ENCODE assay signal across 10 mouse cellular contexts in the genomic region with DNA sequence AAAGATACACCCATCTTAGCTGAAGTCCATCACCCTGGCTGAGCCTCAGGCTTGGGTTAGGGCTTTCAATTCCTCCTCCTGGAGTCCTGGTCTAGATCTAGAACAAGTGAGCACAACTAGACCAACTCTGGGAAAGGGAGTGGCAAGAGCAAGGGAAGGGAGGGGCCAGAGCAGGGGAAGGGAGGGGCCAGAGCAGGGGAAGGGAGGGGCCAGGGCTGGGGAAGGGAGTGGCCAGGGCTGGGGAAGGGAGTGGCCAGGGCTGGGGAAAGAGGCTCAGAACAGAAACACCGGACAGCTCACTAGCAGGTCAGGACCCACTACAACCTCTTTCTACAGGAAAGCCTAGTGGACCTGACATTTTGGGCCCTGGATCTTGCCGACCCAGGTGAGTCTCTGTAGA. TPM values are rescaled to one million over a fixed set of nuclear protein-coding genes. Genes with fewer than 3 reads are reported as not detected.
DNase-seq lines count a peak whose midpoint lies in the region; ATAC-seq and TF ChIP-seq lines count a peak whose summit lies in the region.
"Had no signal": no experiment of that assay in that cellular context is flagged by ENCODE, and none has a peak within 500 bp of the region (broad histone marks: within the 10 kb centered on the region; RNA-seq: fewer than 3 reads in every experiment).

No protein-coding gene starts in this region.

- WGBS in heart, postnatal 0 days = 28% methylated on average over 2 of the region's 2 CpGs
- WGBS in intestine, embryonic 14.5 days = 41% methylated on average over 2 of the region's 2 CpGs
- 62% methylated on average over 2 of the region's 2 CpGs for WGBS in midbrain, embryonic 16.5 days

- no peak for DNase-seq in heart, postnatal 0 days (ENCODE audit: low spot score)
- no peak for DNase-seq in heart, adult 18-20 months
- DNase-seq in ES-CJ7 (ENCODE audit: low read depth, low spot score) = peak; percentile 71
- DNase-seq in intestine, embryonic 14.5 days (ENCODE audit: low spot score) = no peak
- no peak for DNase-seq in right cerebral cortex, postnatal 14 days
- DNase-seq in layer of hippocampus, adult 9-10 months (ENCODE audit: low spot score) = no peak

- H3K4me1 ChIP-seq in heart, postnatal 0 days (ENCODE audit: control insufficient read depth, insufficient read depth) = no peaks in the 10 kb centered on the region
- H3K4me1 ChIP-seq in intestine, embryonic 14.5 days (replicated peaks; ENCODE audit: control insufficient read depth, insufficient read depth, low read length) = no peaks in the 10 kb centered on the region
- H3K4me1 ChIP-seq in midbrain, embryonic 16.5 days (ENCODE audit: control insufficient read depth, insufficient read depth, low read length) = peaks cover 18% of the 10 kb centered on the region

- no peaks in the 10 kb centered on the region for H3K36me3 ChIP-seq in heart, postnatal 0 days (replicated peaks; ENCODE audit: control insufficient read depth, insufficient read depth, low read length)
- no peaks in the 10 kb centered on the region for H3K36me3 ChIP-seq in intestine, embryonic 14.5 days (ENCODE audit: control insufficient read depth, insufficient read depth, low read length)
- H3K36me3 ChIP-seq in midbrain, embryonic 16.5 days (ENCODE audit: control insufficient read depth, insufficient read depth, low read length) = no peaks in the 10 kb centered on the region
- H3K36me3 ChIP-seq: midbrain, embryonic 10.5 days had no signal

- no peak overlapping the region for H3K27ac ChIP-seq in heart, postnatal 0 days (ENCODE audit: low read depth)
- no peak overlapping the region for H3K27ac ChIP-seq in intestine, embryonic 14.5 days (ENCODE audit: low read depth)
- H3K27ac ChIP-seq in midbrain, embryonic 16.5 days (ENCODE audit: low read length) = no peak overlapping the region
- H3K27ac ChIP-seq: midbrain, embryonic 10.5 days had no signal

- H3K27me3 ChIP-seq in heart, postnatal 0 days (ENCODE audit: control insufficient read depth, insufficient read depth, low read length) = peaks cover 3% of the 10 kb centered on the region; the same call in 1 of the 2 replicates
- H3K27me3 ChIP-seq in intestine, embryonic 14.5 days (replicated peaks; ENCODE audit: control insufficient read depth, insufficient read depth, low read length) = no peaks in the 10 kb centered on the region
- no peaks in the 10 kb centered on the region for H3K27me3 ChIP-seq in midbrain, embryonic 16.5 days (ENCODE audit: control insufficient read depth, insufficient read depth, low read depth, low read length)

- TF ChIP-seq CTCF in heart, postnatal 0 days (IDR thresholded peaks at IDR 0.05; ENCODE audit: low read depth) = no peak

- no peaks in the 10 kb centered on the region for H3K9me3 ChIP-seq in heart, postnatal 0 days (replicated peaks; ENCODE audit: control insufficient read depth, low read length)
- H3K9me3 ChIP-seq in intestine, embryonic 14.5 days (ENCODE audit: control insufficient read depth, low read length) = no peaks in the 10 kb centered on the region
- no peaks in the 10 kb centered on the region for H3K9me3 ChIP-seq in midbrain, embryonic 16.5 days (replicated peaks; ENCODE audit: control insufficient read depth, low read length, poor library complexity, severe bottlenecking)
- H3K9me3 ChIP-seq: midbrain, embryonic 10.5 days had no signal

- no peak overlapping the region for H3K4me3 ChIP-seq in heart, postnatal 0 days (ENCODE audit: low read depth, low read length)
- no peak overlapping the region for H3K4me3 ChIP-seq in intestine, embryonic 14.5 days (ENCODE audit: low read depth, low read length)
- H3K4me3 ChIP-seq in midbrain, embryonic 16.5 days (ENCODE audit: low read depth, low read length) = no peak overlapping the region
- H3K4me3 ChIP-seq: midbrain, embryonic 10.5 days had no signal

- H3K4me2 ChIP-seq in heart, postnatal 0 days (ENCODE audit: low read depth, low read length) = no peak overlapping the region
- H3K4me2 ChIP-seq in intestine, embryonic 14.5 days (ENCODE audit: low read length) = no peak overlapping the region
- H3K4me2 ChIP-seq in midbrain, embryonic 16.5 days (ENCODE audit: low read length) = no peak overlapping the region

- H3K9ac ChIP-seq in heart, postnatal 0 days (replicated peaks; ENCODE audit: low read depth, low read length) = no peak overlapping the region
- H3K9ac ChIP-seq in intestine, embryonic 14.5 days (ENCODE audit: low read length) = no peak overlapping the region
- H3K9ac ChIP-seq in midbrain, embryonic 16.5 days (ENCODE audit: low read depth, low read length) = no peak overlapping the region

- TF ChIP-seq EP300 in heart, postnatal 0 days (IDR thresholded peaks at IDR 0.05; ENCODE audit: low read depth) = no peak

- ATAC-seq in heart, postnatal 0 days (ENCODE audit: insufficient read depth, low read depth) = peak; percentile 11; the same call in 1 of the 2 replicates
- peak; percentile 24; the same call in 1 of the 2 replicates for ATAC-seq in intestine, embryonic 14.5 days (replicated peaks; ENCODE audit: low FRiP score, low TSS enrichment, low read depth)
- peak; percentile 94 for ATAC-seq in megakaryocyte progenitor cell, adult 5-6 weeks (replicated peaks; ENCODE audit: poor library complexity)
- ATAC-seq in midbrain, embryonic 16.5 days = no peak
- ATAC-seq: hindbrain, embryonic 16.5 days had no signal

RNA-seq across cellular contexts. Expression of a gene that starts 42.9 kb away (rescaled TPM):
- 4.6 and 4.8 TPM in 2 replicates for total RNA-seq in heart, postnatal 0 days (2014; rRNA removed; ENCODE audit: low replicate concordance)
- polyA plus RNA-seq in heart, postnatal 0 days (2015; fragmentation: Nextera tagmentation; extraction: Ambion mirVana) = 2.7 and 3.6 TPM in 2 replicates
- 1 to 10 TPM; 3.6 to 4.8 TPM for total RNA-seq in heart, adult 18-20 months (2021)
- polyA plus RNA-seq in intestine, embryonic 14.5 days (2014; fragmentation: Nextera tagmentation; extraction: Ambion mirVana) = 21.9 and 24.1 TPM in 2 replicates
- total RNA-seq in megakaryocyte progenitor cell, adult 5-6 weeks (2015) = not detected in 2 replicates
- total RNA-seq in megakaryocyte progenitor cell, adult 5-6 weeks (2017) = not detected in 2 replicates
- polyA plus RNA-seq in midbrain, embryonic 16.5 days (2015; fragmentation: Nextera tagmentation; extraction: Ambion mirVana) = 95.8 and 97.1 TPM in 2 replicates
